Mouse (Mus musculus) urinary bladder, postnatal 36 days (tissue): ENCODE data around the gene Pck1.

Experiments
- DNase-seq, 2 experiments: peaks; one replicate each; pipeline ENCODE4 v3.0.0; 2022; ENCODE audit warnings: low spot score in 2 of 2, mixed read lengths in 1 of 2

Pck1 gene

DNA sequence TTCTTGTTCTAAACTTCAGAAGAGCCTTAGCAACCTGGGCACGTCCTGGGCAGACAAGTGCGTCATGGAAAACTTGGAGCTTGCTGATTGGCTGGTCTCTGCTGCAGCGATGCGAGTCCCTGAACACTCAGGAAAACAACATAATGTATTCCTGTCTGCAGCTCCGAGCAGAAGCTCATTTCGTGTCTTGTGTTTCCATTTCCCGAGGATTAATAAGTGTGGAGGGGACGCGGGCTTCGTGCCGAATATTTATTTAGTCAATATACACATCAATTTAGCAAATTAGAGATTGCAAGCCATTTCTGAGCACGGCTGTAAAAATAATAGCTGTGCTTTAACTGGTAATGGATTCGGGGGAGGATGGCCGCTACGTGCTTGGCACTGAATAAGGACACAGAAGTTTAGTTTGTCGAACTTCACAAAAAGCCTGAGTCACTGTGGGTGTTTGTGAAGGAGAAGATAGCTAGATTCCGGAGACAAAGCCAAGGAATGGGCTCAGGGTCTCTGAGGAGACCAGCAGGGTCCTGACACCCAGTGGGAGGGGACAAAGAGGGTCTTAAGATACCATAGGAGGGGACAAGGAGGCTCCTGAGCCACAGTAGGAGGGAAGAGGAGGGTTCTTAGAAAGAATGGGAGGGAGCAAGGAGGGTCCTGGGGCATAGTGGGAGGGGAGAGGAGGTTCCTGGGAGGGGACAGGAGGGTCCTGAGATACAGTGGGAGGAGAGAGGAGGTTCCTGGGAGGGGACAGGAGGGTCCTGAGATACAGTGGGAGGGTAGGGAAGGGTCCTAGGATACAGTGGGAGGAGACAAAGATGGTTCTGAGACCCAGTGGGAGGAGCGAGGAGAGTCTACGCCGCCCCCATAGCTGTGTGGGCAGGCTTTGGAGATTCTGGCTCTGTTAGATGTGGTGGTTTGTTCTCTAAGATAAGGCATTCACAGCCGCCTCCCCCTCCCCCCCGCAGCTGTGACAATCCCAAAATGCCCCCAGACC lies 21.0 kb downstream of the Pck1 start:
- no peak for DNase-seq

DNA sequence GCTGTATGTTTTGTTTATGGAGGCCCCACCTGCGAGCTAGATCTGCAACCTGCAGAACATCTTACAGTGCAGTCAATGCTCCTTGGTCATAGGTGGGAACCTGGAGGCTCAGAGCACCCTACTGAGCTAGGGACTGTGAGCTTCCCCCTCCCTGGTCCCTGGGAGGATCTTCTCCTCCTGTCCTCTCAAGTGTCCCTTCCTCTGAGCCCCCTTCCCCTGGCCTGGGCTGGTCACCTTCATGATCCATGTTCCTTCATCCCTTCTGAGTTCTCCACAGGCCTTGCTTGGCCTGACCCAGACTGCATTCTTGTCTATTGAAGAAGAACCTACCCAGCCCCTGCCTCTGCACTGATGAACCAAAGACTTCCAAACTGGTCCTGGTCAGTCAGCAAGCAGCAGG lies 21.7 kb downstream of the Pck1 start:
- no peak for DNase-seq

DNA sequence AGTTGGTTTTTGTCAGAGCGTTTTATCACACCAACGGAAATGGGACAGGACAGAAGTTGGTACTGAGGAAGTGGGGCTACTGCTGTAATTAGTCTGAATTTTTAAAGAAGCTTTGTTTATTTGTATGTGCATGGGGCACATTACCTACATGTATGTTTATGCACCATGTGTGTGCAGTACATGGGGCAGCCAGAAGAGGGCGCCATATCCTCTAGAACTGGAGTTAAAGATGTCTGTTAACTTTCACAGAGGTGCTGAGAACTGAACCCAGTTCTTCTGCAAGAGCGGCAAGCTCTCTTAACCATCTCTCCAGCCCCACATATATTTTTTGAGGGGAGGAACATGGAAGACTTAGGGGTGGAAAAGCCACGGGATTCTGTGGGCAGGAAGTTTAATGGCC lies 22.9 kb downstream of the Pck1 start:
- DNase-seq: no peak

DNA sequence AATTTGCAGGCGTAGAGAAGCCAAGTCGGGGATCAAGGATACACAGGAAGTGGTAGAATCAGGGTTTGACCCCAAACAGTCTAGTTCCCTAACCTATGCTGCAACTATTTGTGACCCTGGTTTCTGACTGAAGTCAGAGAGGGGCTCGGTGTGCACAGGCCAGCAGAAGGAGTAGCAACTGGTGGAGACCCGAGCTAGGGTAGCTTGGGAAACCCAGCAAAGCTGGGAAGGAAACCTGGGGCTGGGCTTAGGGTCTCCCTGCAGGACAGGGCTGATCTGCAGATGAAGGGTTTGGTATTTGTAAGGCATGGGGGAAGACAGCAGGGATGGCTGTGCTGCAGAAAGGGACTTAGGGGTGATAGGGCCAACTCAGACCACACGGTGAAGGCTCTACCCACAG lies 24.6 kb downstream of the Pck1 start:
- DNase-seq: no peak

DNA sequence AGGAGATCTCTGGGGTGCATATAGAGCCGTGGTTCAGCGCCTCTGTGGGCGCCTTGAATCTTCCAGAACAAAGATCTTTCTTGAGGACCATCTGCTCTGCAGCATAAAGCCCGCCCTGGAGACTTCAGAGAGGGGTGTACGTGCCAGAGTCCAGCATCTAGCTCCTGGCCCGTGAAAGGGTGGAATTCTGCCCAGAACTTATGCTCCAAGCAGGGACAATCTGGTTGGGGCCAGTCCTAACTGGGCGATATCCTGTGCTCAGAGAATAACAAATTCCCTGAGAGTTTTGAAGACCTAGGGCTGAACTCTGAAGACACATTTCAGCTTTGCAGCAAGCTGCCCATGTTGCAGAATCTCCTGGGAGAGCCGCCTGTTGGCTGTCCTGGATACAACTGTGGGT lies 25.1 kb downstream of the Pck1 start:
- no peak for DNase-seq

DNA sequence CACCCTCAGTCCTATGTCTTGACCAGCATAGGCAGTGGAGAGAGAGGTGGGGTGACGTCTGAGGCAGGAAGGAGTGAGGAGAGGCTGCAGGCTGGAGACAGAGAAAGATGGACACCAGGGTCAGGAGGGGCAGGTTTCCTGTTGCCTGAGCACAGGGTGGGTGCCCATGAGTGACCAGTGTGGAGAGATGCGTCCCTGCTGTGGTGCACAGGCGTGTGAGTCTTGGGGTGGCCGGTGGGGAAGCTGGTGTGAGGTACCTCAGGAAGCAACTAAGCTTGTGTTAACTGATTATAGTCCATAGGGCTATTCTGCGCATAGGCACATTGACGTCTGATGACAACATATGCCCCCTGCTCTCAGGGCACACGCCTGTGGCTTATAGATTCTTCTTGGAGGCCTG lies 26.2 kb downstream of the Pck1 start:
- DNase-seq: no peak

DNA sequence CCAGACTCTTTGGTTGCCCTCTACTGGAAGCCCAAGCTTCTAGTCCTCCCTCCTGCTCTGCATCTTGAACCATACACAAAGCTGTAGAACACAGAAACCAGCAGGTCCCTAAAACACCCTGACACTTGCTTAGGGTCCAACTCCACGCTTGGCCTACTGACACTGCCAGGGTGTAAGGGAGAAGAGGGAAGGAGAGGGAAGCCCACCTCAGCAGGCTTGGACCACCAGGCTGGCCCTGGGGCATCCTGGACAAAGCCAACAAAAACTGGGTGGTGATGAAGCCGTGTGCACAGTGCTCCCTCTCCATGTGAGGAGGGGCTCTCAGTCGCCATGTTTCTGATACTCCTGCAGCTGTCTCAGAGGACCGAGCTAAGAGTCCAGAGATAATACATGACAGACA lies 27.2 kb downstream of the Pck1 start:
- DNase-seq: no peak

DNA sequence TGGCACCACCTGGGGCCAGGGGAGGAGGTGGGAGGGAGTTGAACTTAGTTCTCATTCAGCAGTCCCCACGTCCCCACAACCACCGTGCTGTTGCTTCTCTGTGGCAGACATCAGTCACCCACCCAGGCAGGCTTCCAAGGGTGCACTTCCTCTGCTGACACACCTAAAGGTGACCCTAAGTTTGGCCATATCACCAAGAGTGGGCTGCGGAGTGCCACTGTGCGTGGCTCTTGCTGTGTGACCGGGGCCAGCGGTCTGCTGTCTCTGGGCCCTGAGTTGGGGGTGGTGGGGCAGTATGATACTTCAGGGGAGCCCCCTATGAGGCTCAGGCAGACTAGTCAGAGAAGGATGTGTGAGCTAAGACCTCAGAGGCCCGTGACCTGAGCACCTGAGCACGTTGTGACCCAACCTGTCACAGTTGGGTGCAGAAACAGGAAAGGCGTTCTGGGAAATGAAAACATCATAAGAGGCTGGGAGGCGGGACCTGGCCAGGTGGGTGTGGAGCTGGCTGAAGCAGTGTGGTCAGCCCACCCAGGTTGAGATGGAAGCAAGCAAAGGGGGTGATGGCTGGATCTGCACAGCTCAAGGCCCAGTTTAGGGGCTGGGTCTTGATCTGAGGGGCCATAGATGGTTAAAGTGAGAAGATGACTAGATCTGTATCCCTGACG lies 28.0 kb downstream of the Pck1 start:
- no peak for DNase-seq

DNA sequence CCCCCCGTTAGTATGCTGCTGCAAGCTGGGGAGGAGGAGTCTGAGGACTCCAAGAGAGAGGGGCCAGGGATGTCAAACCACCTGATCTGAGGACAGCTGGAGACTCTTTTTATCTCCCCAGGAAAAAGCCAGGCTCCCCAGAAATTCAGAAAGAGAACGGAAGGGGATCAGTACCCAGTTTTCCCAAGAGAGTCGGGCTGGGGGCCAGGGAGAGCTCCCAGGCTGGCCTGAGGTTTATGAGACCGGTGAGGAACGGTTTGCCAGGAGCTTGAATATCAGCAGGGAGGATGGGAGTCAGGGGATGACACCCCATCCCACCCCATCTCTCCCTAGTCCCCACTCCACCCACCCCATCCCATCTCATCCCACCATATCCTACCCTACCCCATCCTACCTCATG lies 28.6 kb downstream of the Pck1 start:
- no peak for DNase-seq

DNA sequence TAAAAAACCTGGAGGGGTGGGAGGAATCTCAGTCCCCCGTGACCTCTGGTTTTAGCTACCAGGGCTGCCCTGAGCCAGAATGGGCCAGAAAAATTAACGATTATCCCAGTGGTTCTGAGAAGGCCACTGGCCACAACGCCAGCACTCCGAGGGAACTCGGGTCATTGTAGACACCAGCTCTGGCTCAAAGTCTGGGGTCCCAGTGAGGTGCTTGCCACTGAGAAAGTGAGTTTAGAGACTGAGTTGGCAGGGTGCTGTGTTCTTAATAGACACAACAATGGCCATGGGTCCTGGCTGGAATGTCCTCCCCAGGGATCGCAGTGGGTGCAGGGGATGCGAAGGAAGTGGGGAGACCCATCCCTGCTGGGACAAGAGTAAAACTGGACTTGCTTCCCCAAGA lies 29.1 kb downstream of the Pck1 start:
- DNase-seq: no peak

DNA sequence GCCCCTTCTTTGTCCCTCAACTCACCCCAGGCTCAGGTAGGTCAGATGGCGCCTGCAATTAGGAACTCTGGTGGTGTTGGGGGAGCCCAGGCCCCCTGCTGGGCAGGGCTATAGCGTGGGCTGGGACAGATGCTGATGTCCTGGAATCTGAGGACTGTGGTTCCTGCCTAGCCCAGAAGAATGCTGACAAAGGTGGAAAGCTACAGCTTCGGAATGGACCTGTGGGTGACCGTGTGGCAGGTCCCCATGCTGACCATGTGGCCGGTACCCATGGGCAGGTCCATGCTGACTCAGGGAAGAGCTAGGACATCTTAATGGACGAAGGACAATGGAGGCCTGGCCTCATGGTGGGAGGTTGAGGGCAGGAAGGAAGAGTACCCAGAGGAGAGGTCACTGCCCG lies 29.9 kb downstream of the Pck1 start:
- no peak for DNase-seq

DNA sequence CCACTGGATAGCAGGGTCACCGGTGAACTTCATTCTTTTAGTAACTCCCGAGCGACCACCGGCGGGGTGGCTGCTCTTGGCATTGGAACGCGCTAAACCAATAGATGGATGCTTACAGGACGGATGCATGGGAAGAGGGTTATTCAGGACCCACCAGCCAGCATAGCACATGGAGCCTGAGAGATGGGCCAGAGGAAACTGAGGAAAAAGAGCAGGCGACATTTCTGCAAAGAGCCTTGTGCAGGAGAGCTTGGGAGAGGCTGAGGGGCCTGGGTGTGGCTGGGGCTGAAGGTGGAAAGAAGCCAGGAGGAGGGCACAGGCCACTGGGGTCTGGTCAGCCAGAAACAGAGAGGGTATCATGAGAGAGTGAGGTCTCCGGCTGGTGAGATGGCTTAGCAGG lies 30.5 kb downstream of the Pck1 start:
- DNase-seq: no peak

DNA sequence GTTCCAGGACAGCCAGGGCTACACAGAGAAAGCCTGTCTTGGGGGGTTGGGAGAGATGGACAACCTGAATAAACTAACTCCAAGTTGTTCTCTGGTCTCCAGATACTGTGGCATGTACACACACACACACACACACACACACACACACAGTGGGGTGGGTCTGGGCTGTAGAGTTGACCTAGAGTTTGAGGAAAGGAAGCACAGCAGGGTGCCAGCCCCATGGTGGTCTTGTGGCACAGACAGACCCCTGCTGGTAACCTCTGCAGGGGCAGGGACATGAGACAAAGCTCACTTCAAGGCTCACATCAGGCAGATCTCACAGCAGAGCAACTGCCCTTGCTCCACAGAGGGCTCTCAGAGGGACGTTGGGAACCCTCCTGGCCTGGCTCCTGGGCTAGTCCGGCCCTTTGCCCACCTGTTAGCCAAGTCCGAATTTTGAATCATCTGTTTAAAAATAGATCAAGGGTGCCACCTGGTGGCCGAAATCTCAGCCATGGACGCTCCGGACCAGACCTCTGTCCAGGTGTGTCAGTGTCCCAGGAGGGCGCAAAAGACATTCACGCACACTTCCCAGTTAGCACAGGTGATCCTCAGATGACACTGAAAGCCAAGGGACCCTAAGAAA lies 31.1 kb downstream of the Pck1 start:
- peak in 1 of 2 experiments; percentile 56 for DNase-seq

DNA sequence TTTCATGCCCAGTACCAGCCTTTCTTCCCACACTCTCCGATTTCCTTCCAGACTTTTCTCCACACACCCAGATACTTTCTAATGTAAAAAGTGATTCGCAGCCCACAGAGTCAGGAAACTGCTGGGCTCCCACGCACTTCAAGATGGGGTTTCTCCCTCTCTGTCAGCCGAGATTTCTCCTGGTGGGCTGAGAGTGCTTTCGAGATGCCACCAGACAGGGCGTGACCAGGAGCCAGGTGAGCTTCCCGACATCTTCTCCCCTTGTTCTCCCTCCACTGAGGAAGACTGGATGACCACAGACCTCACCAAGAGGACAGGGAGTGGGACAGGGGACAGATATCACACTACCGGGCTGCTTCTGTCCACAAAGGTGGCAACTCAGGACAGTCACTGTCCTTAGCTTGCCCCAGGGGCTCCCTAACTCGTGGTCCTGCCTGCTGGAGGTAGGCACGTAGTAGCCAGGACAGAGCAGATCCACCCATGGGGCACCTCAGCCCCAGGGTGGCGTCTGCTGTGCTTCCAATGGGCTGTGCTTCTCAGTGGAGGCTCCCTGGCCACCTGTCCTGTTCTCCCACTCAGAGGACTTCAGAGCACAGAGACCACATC lies 31.7 kb downstream of the Pck1 start:
- DNase-seq: no peak

DNA sequence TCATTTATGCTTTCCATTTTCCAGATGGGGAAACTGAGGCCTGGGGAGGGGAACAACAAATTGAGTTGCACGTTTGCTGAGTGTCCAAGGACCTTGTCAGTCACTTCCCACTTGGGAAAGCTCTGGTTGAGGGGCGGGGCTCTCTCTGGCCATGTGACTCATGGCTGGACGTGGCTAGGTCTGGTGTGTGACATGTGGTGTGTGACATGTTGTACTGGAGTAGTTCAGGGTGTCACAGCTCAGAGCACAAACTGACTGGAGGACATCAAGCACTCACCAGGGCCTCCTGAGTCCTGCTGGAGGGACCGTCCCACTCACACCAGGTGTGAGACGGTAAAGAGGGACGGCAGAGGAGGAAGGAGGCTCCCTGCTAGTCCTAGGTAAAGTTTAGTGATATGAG lies 32.4 kb downstream of the Pck1 start:
- no peak for DNase-seq

DNA sequence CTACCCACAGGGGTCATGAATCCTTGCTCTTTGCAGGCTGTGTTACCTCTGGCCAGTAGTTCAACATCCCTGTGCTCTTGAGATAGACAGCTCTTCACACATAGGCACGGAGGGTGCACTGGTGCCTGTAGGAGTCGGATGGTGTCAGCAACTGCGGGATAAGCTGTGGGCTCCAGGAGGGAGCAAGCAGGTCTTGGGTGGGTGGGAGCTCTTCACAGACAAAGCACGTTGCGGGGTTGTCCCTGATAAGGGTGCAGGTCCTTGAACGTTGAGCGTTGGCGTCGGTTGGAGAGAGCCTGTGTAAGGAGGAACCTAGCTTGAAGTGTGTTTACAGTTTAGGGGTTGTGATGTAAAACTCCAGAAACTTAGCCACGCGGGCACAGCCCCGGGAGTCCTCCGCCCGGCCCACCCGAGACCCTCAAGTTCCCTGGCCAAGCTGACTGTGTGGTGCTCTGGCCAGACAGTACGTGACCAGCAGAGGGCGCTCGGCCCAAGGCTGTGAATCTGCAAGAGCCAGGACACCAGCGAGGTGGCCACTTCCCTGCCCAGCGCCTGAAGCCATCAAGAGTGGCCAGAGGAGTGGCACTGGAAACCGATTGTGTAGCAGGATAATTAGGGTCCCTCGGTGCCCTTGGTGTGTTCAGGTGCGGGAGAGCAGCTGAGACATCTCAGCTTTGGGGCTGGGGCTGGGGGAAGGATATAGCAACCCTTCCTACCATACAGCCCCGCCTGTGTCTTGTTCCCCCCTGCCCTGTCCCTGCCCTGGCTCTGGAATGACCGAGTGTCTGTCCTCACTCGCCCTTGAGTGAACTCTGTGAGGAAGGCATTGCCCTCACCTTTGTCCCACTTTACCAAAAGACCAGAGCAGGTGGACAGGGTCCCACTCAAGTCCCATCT lies 33.4 kb downstream of the Pck1 start:
- DNase-seq: peak; percentile 77 to 82

DNA sequence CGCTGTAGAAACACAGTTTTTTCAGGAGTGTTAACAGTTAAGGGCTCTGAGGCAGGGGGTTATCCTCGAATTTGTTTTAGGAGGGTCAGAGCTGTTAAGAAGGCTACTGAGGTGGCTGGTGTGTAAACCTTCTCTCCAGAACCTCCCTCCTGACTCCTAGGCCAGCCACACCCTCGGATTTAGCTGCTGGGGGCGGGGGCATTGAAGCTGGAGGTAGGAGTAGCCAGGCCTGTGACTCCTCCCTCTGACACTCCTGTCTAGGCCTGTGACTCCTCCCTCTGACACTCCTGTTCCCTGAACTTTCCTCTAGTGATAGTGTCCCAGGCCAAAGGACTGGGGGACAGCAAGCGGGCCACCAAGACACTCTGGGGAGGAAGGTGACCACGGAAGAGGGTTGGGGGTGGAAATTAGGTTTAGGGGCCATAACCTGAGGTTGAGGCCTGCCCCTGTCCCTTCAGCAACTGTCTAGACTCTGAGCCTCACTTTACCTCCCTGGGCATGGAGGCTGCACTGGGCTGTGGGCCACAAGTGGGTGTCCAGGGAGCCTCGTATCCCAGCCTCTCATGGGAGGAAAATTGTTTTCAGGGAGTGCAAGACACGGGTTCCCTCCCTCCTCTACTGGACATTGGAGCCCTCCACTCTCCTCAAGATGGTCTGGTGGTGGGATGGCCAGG lies 34.5 kb downstream of the Pck1 start:
- no peak for DNase-seq

DNA sequence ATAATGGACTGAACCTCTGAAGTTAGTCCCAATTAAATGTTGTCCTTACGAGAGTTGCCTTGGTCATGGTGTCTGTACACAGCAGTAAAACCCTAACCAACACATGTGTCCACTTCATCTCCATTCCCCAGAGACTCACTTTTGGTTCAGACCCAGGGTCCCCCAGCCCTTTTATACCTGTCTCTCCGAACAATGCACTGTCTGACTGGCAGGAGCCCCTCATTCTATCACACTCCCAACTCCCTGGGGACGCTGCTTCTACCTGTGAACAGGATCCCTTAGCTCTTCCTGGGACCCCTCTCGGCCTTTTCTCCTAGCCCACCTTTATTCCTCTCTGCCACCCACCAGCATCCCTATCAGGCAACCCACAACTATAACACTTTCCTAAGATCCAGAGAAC lies 41.9 kb downstream of the Pck1 start:
- DNase-seq: no peak

DNA sequence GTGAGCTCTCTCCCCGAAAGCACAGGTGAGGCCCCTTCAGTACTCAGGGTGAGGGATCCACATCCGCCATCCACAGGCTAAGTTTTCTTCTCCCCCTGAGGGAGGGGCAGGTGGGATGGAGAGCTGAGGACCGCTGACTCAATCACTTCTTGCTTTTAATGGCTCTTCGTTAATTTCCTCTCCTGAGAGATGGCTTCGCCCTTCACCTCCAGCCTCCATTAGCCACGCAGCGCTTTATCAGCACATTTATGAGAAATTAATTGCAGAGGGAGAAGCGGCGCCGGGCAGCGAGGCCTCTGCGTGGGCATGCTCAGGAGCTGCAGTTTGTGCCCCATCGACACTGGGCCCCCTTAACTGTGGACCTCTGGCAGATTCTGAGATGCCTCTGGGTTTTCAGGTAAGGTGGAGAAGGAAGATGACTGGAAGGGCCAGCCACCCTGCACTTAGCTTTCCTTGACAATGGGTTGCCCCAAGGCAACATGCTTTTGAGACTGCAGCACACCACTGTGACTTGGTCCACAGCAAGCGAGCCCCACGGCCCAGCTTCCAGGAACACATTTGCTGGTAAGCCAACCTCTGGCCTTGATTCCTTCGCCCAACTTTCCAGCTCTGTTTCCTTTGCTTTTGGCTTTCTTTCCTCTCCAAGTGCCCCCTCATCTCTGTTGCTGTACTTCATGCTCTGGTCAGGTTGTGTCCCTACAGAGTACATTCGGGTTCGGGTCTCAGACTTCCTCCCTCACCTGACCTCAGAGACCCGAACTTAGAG lies 50.3 kb downstream of the Pck1 start:
- no peak for DNase-seq

DNA sequence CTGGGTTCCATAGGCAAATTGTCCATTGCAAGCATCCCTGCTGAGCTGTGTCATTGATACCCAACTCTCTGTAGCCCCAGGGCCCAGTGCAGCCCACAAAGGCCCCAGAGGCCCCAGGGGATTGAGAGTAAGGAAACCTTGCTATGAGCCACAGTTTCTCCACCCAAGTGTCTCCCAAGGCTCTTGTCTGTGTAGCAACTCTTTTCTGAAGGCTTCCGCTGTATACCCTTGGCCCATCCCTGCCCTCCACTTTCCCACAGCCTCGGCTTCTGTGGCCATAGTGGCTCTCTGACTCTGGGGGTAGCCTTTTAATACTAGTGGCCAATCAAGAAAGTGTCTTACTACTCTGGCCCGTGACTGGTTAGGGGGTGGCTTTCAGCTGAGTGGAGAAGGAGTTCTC lies 50.9 kb downstream of the Pck1 start:
- DNase-seq: no peak
